Mouse (Mus musculus) kidney, embryonic 15.5 days (tissue): ENCODE data around the gene Tctn1. TPM values are rescaled to one million over a fixed set of nuclear protein-coding genes. Genes with fewer than 3 reads are reported as not detected.

Source experiments
- ATAC-seq: fragments of 200-750 bp; cut with Nextera tagmentation; replicated peaks from 2 replicates; pipeline ENCODE4 v1.8.0; 2017; ENCODE audit warnings: moderate TSS enrichment; ENCODE audit not compliant: low FRiP score
- H3K27ac ChIP-seq: fragments of 300-500 bp; sonication (generic); 2 replicates; pipeline ENCODE4 v1.5.1; 2015; ENCODE audit warnings: mild to moderate bottlenecking, inconsistent platforms
- H3K27me3 ChIP-seq: fragments of 300-500 bp; sonication (generic); 2 replicates; pipeline ENCODE4 v1.6.1; 2015; ENCODE audit warnings: inconsistent platforms
- H3K36me3 ChIP-seq: fragments of 300-500 bp; sonication (generic); 2 replicates; pipeline ENCODE4 v1.6.1; 2015; ENCODE audit warnings: inconsistent platforms
- H3K4me1 ChIP-seq: fragments of 300-500 bp; sonication (generic); 2 replicates; pipeline ENCODE4 v1.6.1; 2015; ENCODE audit warnings: inconsistent platforms
- H3K4me2 ChIP-seq: fragments of 300-500 bp; sonication (generic); 2 replicates; pipeline ENCODE4 v1.6.1; 2015; ENCODE audit warnings: moderate library complexity, mild to moderate bottlenecking, inconsistent platforms
- H3K4me3 ChIP-seq: fragments of 300-500 bp; sonication (generic); replicated peaks from 2 replicates; pipeline ENCODE4 v1.5.1; 2015; ENCODE audit warnings: mild to moderate bottlenecking, inconsistent platforms
- H3K9ac ChIP-seq: fragments of 300-500 bp; sonication (generic); 2 replicates; pipeline ENCODE4 v1.6.1; 2015; ENCODE audit warnings: mild to moderate bottlenecking, inconsistent platforms
- H3K9me3 ChIP-seq: fragments of 300-500 bp; sonication (generic); replicated peaks from 2 replicates; pipeline ENCODE4 v1.6.1; 2016; ENCODE audit warnings: inconsistent platforms
- WGBS: fragments of 180-500 bp; shearing (Covaris S2); methylation state at CpG from one replicate; pipeline ENCODE4 v1.1.7; 2015; ENCODE audit warnings: mixed read lengths; 5-methylcytosine and 5-hydroxymethylcytosine counted together
- polyA plus RNA-seq: library from polyadenylated mRNA; unstranded; fragments of >200 nt; fragmentation: Nextera tagmentation; extraction: Ambion mirVana; gene quantifications from 2 replicates; pipeline ENCODE4 v1.2.1, GENCODE M21; 2015

The Tctn1 gene
- polyA plus RNA-seq, 1 experiment from 2014 or later = 6.7 TPM

- no peaks in the 10 kb centered on the region for H3K9me3 ChIP-seq
- H3K4me1 ChIP-seq = peaks cover 17% of the 10 kb centered on the region
- WGBS = 95% methylated on average over 2 of the region's 2 CpGs
- no peaks in the 10 kb centered on the region for H3K27me3 ChIP-seq
- H3K36me3 ChIP-seq = peaks cover 6% of the 10 kb centered on the region; the same call in 1 of the 2 replicates
- no peak overlapping the region for H3K27ac ChIP-seq
- ATAC-seq = no peak
- H3K4me2 ChIP-seq = no peak overlapping the region
- no peak overlapping the region for H3K9ac ChIP-seq
- H3K4me3 ChIP-seq = no peak overlapping the region
Observed at GRCm38 (mm10) chr5:122265942-122266341, 1.7 kb upstream of the Tctn1 start.

- WGBS = 67% methylated on average over 3 of the region's 3 CpGs
- Histone ChIP-seq H3K36me3 (peaks cover 13% of the 10 kb centered on the region), H3K9me3 (no peaks in the 10 kb centered on the region), H3K4me3 (peak overlapping the region; percentile 74; the same call in 1 of the 2 replicates), H3K9ac (no peak overlapping the region), H3K27me3 (no peaks in the 10 kb centered on the region), H3K4me2 (peak overlapping the region; percentile 74; the same call in 1 of the 2 replicates), H3K4me1 (peaks cover 17% of the 10 kb centered on the region), H3K27ac (no peak overlapping the region)
- no peak for ATAC-seq
Observed at GRCm38 (mm10) chr5:122265187-122265586, 927 bp upstream of the Tctn1 start.

GRCm38 (mm10) chr5:122262104-122262503 lies 2.2 kb downstream of the Tctn1 start:
- Histone ChIP-seq H3K36me3 (peaks cover 44% of the 10 kb centered on the region), H3K4me1 (peaks cover 17% of the 10 kb centered on the region), H3K27ac (no peak overlapping the region), H3K4me2 (no peak overlapping the region), H3K27me3 (no peaks in the 10 kb centered on the region), H3K9ac (no peak overlapping the region), H3K9me3 (no peaks in the 10 kb centered on the region), H3K4me3 (no peak overlapping the region)
- ATAC-seq = no peak
- WGBS = 56% methylated on average over 7 of the region's 7 CpGs

- Histone ChIP-seq H3K27me3 (no peaks in the 10 kb centered on the region), H3K9me3 (no peaks in the 10 kb centered on the region), H3K36me3 (peaks cover 82% of the 10 kb centered on the region), H3K9ac (no peak overlapping the region), H3K4me3 (no peak overlapping the region), H3K4me1 (peaks cover 7% of the 10 kb centered on the region), H3K4me2 (no peak overlapping the region), H3K27ac (no peak overlapping the region)
- WGBS = 83% methylated on average over 6 of the region's 6 CpGs
- ATAC-seq = no peak
Observed at GRCm38 (mm10) chr5:122258027-122258741, 6.1 kb downstream of the Tctn1 start.

- Histone ChIP-seq H3K4me1 (no peaks in the 10 kb centered on the region), H3K4me3 (no peak overlapping the region), H3K27ac (no peak overlapping the region), H3K9ac (no peak overlapping the region), H3K4me2 (no peak overlapping the region), H3K9me3 (no peaks in the 10 kb centered on the region), H3K27me3 (no peaks in the 10 kb centered on the region), H3K36me3 (peaks cover 88% of the 10 kb centered on the region)
- no peak for ATAC-seq
- 84% methylated on average over 17 of the region's 17 CpGs for WGBS
Observed at GRCm38 (mm10) chr5:122251895-122252606, 12.2 kb downstream of the Tctn1 start.

GRCm38 (mm10) chr5:122249281-122249680 lies 15.0 kb downstream of the Tctn1 start:
- H3K4me1 ChIP-seq = no peaks in the 10 kb centered on the region
- no peak for ATAC-seq
- H3K36me3 ChIP-seq = peaks cover 75% of the 10 kb centered on the region
- H3K9ac ChIP-seq = no peak overlapping the region
- H3K4me3 ChIP-seq = no peak overlapping the region
- no peak overlapping the region for H3K27ac ChIP-seq
- H3K9me3 ChIP-seq = no peaks in the 10 kb centered on the region
- WGBS = 90% methylated on average over 4 of the region's 4 CpGs
- no peaks in the 10 kb centered on the region for H3K27me3 ChIP-seq
- no peak overlapping the region for H3K4me2 ChIP-seq

GRCm38 (mm10) chr5:122247934-122248333 lies 16.3 kb downstream of the Tctn1 start:
- 91% methylated on average over 7 of the region's 7 CpGs for WGBS
- H3K9ac ChIP-seq = no peak overlapping the region
- H3K27ac ChIP-seq = no peak overlapping the region
- ATAC-seq = no peak
- no peak overlapping the region for H3K4me3 ChIP-seq
- H3K36me3 ChIP-seq = peaks cover 67% of the 10 kb centered on the region
- H3K27me3 ChIP-seq = no peaks in the 10 kb centered on the region
- H3K4me1 ChIP-seq = peaks cover under 1% of the 10 kb centered on the region; the same call in 1 of the 2 replicates
- H3K4me2 ChIP-seq = no peak overlapping the region
- no peaks in the 10 kb centered on the region for H3K9me3 ChIP-seq

GRCm38 (mm10) chr5:122247529-122247928 lies 16.7 kb downstream of the Tctn1 start:
- no peaks in the 10 kb centered on the region for H3K9me3 ChIP-seq
- 81% methylated on average over 11 of the region's 11 CpGs for WGBS
- no peak overlapping the region for H3K4me2 ChIP-seq
- no peak overlapping the region for H3K9ac ChIP-seq
- peaks cover 66% of the 10 kb centered on the region for H3K36me3 ChIP-seq
- H3K27ac ChIP-seq = no peak overlapping the region
- ATAC-seq = no peak
- no peaks in the 10 kb centered on the region for H3K27me3 ChIP-seq
- no peak overlapping the region for H3K4me3 ChIP-seq
- peaks cover 3% of the 10 kb centered on the region; the same call in 1 of the 2 replicates for H3K4me1 ChIP-seq

- 70% methylated on average over 10 of the region's 10 CpGs for WGBS
- ATAC-seq = no peak
- H3K27me3 ChIP-seq = no peaks in the 10 kb centered on the region
Observed at GRCm38 (mm10) chr5:122246547-122247167, 17.6 kb downstream of the Tctn1 start.

GRCm38 (mm10) chr5:122245186-122245585 lies 19.1 kb downstream of the Tctn1 start:
- peaks cover 3% of the 10 kb centered on the region; the same call in 1 of the 2 replicates for H3K4me1 ChIP-seq
- no peaks in the 10 kb centered on the region for H3K27me3 ChIP-seq
- H3K4me3 ChIP-seq = no peak overlapping the region
- H3K27ac ChIP-seq = no peak overlapping the region
- no peaks in the 10 kb centered on the region for H3K9me3 ChIP-seq
- H3K4me2 ChIP-seq = no peak overlapping the region
- 83% methylated on average over 3 of the region's 3 CpGs for WGBS
- no peak overlapping the region for H3K9ac ChIP-seq
- no peak for ATAC-seq
- peaks cover 66% of the 10 kb centered on the region for H3K36me3 ChIP-seq

More at GRCm38 (mm10) chr5:122246547-122247167, 17.6 kb downstream of the Tctn1 start:
- Histone ChIP-seq H3K4me2 (no peak overlapping the region), H3K9me3 (no peaks in the 10 kb centered on the region), H3K9ac (no peak overlapping the region), H3K36me3 (peaks cover 65% of the 10 kb centered on the region), H3K4me3 (no peak overlapping the region), H3K27ac (no peak overlapping the region), H3K4me1 (peaks cover 3% of the 10 kb centered on the region; the same call in 1 of the 2 replicates)

- Histone ChIP-seq H3K4me1 (peaks cover 3% of the 10 kb centered on the region; the same call in 1 of the 2 replicates), H3K4me2 (no peak overlapping the region), H3K9me3 (no peaks in the 10 kb centered on the region), H3K27ac (no peak overlapping the region), H3K4me3 (no peak overlapping the region), H3K27me3 (no peaks in the 10 kb centered on the region), H3K9ac (no peak overlapping the region), H3K36me3 (peaks cover 71% of the 10 kb centered on the region)
- ATAC-seq = no peak
- 82% methylated on average over 17 of the region's 17 CpGs for WGBS
Observed at GRCm38 (mm10) chr5:122243781-122244523, 20.3 kb downstream of the Tctn1 start.
